ENCODE assay signal across 7 mouse cellular contexts in the genomic region with DNA sequence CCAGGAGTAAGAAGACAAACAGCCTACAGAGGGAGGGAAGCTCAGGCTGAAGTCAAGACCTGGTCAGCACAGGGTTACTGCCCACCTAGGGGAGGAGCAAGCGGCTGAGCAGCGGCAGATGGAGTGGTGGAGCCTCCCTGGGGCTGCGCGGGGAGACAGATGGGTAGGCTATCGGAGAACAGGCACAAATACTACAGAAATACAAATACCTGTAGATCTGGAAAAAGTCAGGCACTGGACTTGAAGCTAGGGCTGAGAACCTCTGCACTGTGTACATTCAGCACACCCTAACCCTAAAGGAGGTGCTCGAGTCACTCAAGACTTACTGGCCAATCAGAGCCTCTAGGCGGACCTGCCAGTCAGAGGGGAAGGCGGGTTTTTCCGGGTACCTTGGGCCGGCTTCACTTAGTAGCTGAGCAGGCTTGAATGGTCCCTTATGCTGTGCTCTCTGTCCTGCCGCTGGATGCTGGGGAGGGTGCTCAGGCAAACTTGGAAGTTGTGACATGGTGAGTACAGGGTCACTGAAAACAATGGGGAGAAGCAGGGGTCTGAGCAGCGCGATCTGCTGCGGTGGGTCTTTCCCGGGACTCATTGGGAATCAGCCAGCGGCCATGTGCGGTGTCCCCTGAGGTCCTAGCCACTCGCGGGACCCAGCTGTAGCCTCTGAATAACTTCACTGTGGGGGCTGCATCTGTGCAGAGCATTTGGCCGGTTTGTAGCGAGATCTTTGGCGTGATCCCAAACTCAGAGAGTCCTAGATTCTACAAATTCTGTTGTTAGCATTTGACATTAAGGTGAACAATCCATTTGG. TPM values are rescaled to one million over a fixed set of nuclear protein-coding genes. Genes with fewer than 3 reads are reported as not detected.
DNase-seq lines count a peak whose midpoint lies in the region; ATAC-seq lines count a peak whose summit lies in the region.
"Not testable (repeated sequence)": the region's sequence is repeated elsewhere in the genome, so short reads cannot be mapped to it uniquely, and the experiment has no call there.

Gene Gm15446 (plus strand): TSS at position 140 of the 811 bp plus-strand sequence.

- peak; percentile 100 for ATAC-seq in intestine, embryonic 15.5 days

- DNase-seq in adrenal gland, adult 2 months = peak; percentile 96
- peak; percentile 52 for DNase-seq in embryo, embryonic 11.5 days (ENCODE audit: low read depth, low spot score)
- peak; percentile 84 to 86 for DNase-seq in gastrocnemius, postnatal 36 days
- peak; percentile 91 to 96 for DNase-seq in left cerebral cortex, postnatal 25 days (ENCODE audit: low spot score in 2 of 2)
- DNase-seq in midbrain, embryonic 10.5 days (ENCODE audit: low spot score) = peak; percentile 86
- DNase-seq in right cerebral cortex, postnatal 4 days = peak; percentile 78

- H3K4me3 ChIP-seq in intestine, embryonic 15.5 days (replicated peaks) = peak within 1 kb of the TSS; percentile 59
- peak within 1 kb of the TSS; percentile 60 for H3K4me3 ChIP-seq in midbrain, embryonic 10.5 days

- H3K27me3 ChIP-seq in intestine, embryonic 15.5 days (replicated peaks); midbrain, embryonic 10.5 days (ENCODE audit: low read depth, poor library complexity, severe bottlenecking): not testable (repeated sequence)

- not testable (repeated sequence) for H3K36me3 ChIP-seq in intestine, embryonic 15.5 days
- H3K36me3 ChIP-seq in midbrain, embryonic 10.5 days = peaks cover 19% of the 10 kb centered on the region

- intact Hi-C loops in gastrocnemius, postnatal 36 days (cut with DNase I) = loop anchor here (10.0 kb wide), 1 partner anchor 369 kb away; the partner anchor contains the start of gene Crlf2
- intact Hi-C loops in left cerebral cortex, postnatal 25 days (cut with DNase I) = not testable (repeated sequence)

- not testable (repeated sequence) for H3K4me1 ChIP-seq in intestine, embryonic 15.5 days (replicated peaks)
- peaks cover 12% of the 10 kb centered on the region for H3K4me1 ChIP-seq in midbrain, embryonic 10.5 days

- peak within 1 kb of the TSS; percentile 62 for H3K4me2 ChIP-seq in intestine, embryonic 15.5 days (replicated peaks)

- not testable (repeated sequence) for H3K9me3 ChIP-seq in intestine, embryonic 15.5 days; midbrain, embryonic 10.5 days (replicated peaks)

- peak within 1 kb of the TSS; percentile 15; the same call in 1 of the 2 replicates for H3K27ac ChIP-seq in intestine, embryonic 15.5 days
- peak within 1 kb of the TSS; percentile 82 for H3K27ac ChIP-seq in midbrain, embryonic 10.5 days (replicated peaks)

- H3K9ac ChIP-seq in intestine, embryonic 15.5 days = peak within 1 kb of the TSS; percentile 52

- 0% methylated on average over 22 of the region's 22 CpGs for WGBS in intestine, embryonic 15.5 days
- under 1% methylated on average over 22 of the region's 22 CpGs for WGBS in midbrain, embryonic 10.5 days

RNA-seq across cellular contexts. Expression of gene Gm15446, which starts in this region (rescaled TPM):
- total RNA-seq in adrenal gland, adult 2 months (2021) = 10 to 100 TPM in 1 of 2 experiments, 1 to 10 TPM in 1; 8.7 to 12.2 TPM
- 0.47 and 0.68 TPM in 2 replicates for polyA plus RNA-seq in adrenal gland, adult 2 months (2012; rRNA removed)
- 1 to 10 TPM; 4.1 to 9.0 TPM for total RNA-seq in gastrocnemius, postnatal 36 days (2021)
- polyA plus RNA-seq in intestine, embryonic 15.5 days (2015; fragmentation: Nextera tagmentation; extraction: Ambion mirVana) = 0.44 and 0.60 TPM in 2 replicates
- 10 to 100 TPM; 31.5 to 37.3 TPM for total RNA-seq in left cerebral cortex, postnatal 25 days (2021)
- 0.73 and 0.91 TPM in 2 replicates for polyA plus RNA-seq in midbrain, embryonic 10.5 days (2016; fragmentation: Nextera tagmentation; extraction: Ambion mirVana)

Comparison
In these comparisons a context has a peak if more than half of its experiments do, and no peak if none do; other contexts are left out.
1. Peak in every context shown above with its lines: DNase-seq, ATAC-seq, H3K4me3 ChIP-seq and H3K27ac ChIP-seq.
2. Peak in ATAC-seq, H3K4me3 ChIP-seq, H3K27ac ChIP-seq, H3K9ac ChIP-seq and H3K4me2 ChIP-seq in intestine, embryonic 15.5 days; RNA of the gene not detected or under 1 TPM.
3. Peak in DNase-seq, H3K4me3 ChIP-seq and H3K27ac ChIP-seq in midbrain, embryonic 10.5 days; RNA of the gene not detected or under 1 TPM.